Mouse (Mus musculus): ENCODE measurements around the gene Rgs14. TPM values are rescaled to one million over a fixed set of nuclear protein-coding genes. Genes with fewer than 3 reads are reported as not detected.

The Rgs14 gene
- polyA plus RNA-seq, 1 experiment from 2014 or later = 0.52 TPM

- H3K27me3 ChIP-seq (replicated peaks) = peaks cover 84% of the 10 kb centered on the region
- H3K4me1 ChIP-seq (replicated peaks) = no peaks in the 10 kb centered on the region
- H3K4me2 ChIP-seq = no peak overlapping the region
- 60% methylated on average over 13 of the region's 13 CpGs for WGBS
- no peaks in the 10 kb centered on the region for H3K36me3 ChIP-seq
- no peaks in the 10 kb centered on the region for H3K9me3 ChIP-seq (replicated peaks)
- H3K9ac ChIP-seq = no peak overlapping the region
- no peak overlapping the region for H3K4me3 ChIP-seq
- H3K27ac ChIP-seq (ENCODE audit: poor library complexity, severe bottlenecking) = no peak overlapping the region
- ATAC-seq (ENCODE audit: insufficient number of reproducible peaks, low FRiP score) = no peak
These were observed 36.4 kb downstream of the Rgs14 start for GRCm38 (mm10) chr13:55405783-55406390.

GRCm38 (mm10) chr13:55407341-55407740 lies 37.8 kb downstream of the Rgs14 start:
- ATAC-seq (ENCODE audit: insufficient number of reproducible peaks, low FRiP score) = no peak
- peaks cover 85% of the 10 kb centered on the region for H3K27me3 ChIP-seq (replicated peaks)
- 80% methylated on average over 4 of the region's 4 CpGs for WGBS

GRCm38 (mm10) chr13:55408546-55409120 lies 39.1 kb downstream of the Rgs14 start:
- Histone ChIP-seq H3K27ac (ENCODE audit: poor library complexity, severe bottlenecking) (no peak overlapping the region), H3K27me3 (replicated peaks) (peaks cover 83% of the 10 kb centered on the region), H3K4me2 (no peak overlapping the region), H3K9ac (no peak overlapping the region), H3K36me3 (no peaks in the 10 kb centered on the region), H3K4me3 (no peak overlapping the region), H3K9me3 (replicated peaks) (no peaks in the 10 kb centered on the region), H3K4me1 (replicated peaks) (no peaks in the 10 kb centered on the region)
- ATAC-seq (ENCODE audit: insufficient number of reproducible peaks, low FRiP score) = no peak
- WGBS = 78% methylated on average over 19 of the region's 19 CpGs

More at GRCm38 (mm10) chr13:55407341-55407740, 37.8 kb downstream of the Rgs14 start:
- Histone ChIP-seq H3K9me3 (replicated peaks) (no peaks in the 10 kb centered on the region), H3K27ac (ENCODE audit: poor library complexity, severe bottlenecking) (no peak overlapping the region), H3K36me3 (no peaks in the 10 kb centered on the region), H3K4me1 (replicated peaks) (no peaks in the 10 kb centered on the region), H3K4me3 (no peak overlapping the region), H3K4me2 (no peak overlapping the region), H3K9ac (no peak overlapping the region)

- Histone ChIP-seq H3K9me3 (replicated peaks) (no peaks in the 10 kb centered on the region), H3K4me2 (no peak overlapping the region), H3K36me3 (no peaks in the 10 kb centered on the region), H3K27me3 (replicated peaks) (peaks cover 77% of the 10 kb centered on the region), H3K27ac (ENCODE audit: poor library complexity, severe bottlenecking) (no peak overlapping the region), H3K9ac (no peak overlapping the region), H3K4me3 (no peak overlapping the region), H3K4me1 (replicated peaks) (peaks cover 7% of the 10 kb centered on the region)
- WGBS = 67% methylated on average over 7 of the region's 7 CpGs
- no peak for ATAC-seq (ENCODE audit: insufficient number of reproducible peaks, low FRiP score)
These were observed 42.3 kb downstream of the Rgs14 start for GRCm38 (mm10) chr13:55411826-55412225.

- peaks cover 77% of the 10 kb centered on the region for H3K27me3 ChIP-seq (replicated peaks)
- H3K36me3 ChIP-seq = no peaks in the 10 kb centered on the region
- H3K27ac ChIP-seq (ENCODE audit: poor library complexity, severe bottlenecking) = no peak overlapping the region
- WGBS = 76% methylated on average over 13 of the region's 13 CpGs
- H3K4me2 ChIP-seq = no peak overlapping the region
- H3K9ac ChIP-seq = no peak overlapping the region
- no peak overlapping the region for H3K4me3 ChIP-seq
- ATAC-seq (ENCODE audit: insufficient number of reproducible peaks, low FRiP score) = no peak
- H3K9me3 ChIP-seq (replicated peaks) = no peaks in the 10 kb centered on the region
- peaks cover 7% of the 10 kb centered on the region for H3K4me1 ChIP-seq (replicated peaks)
These were observed 43.2 kb downstream of the Rgs14 start for GRCm38 (mm10) chr13:55412643-55413307.

- Histone ChIP-seq H3K4me3 (no peak overlapping the region), H3K9me3 (replicated peaks) (no peaks in the 10 kb centered on the region), H3K9ac (no peak overlapping the region), H3K4me1 (replicated peaks) (peaks cover 7% of the 10 kb centered on the region), H3K27ac (ENCODE audit: poor library complexity, severe bottlenecking) (no peak overlapping the region), H3K4me2 (no peak overlapping the region), H3K36me3 (no peaks in the 10 kb centered on the region), H3K27me3 (replicated peaks) (peaks cover 77% of the 10 kb centered on the region)
- 72% methylated on average over 12 of the region's 12 CpGs for WGBS
- ATAC-seq (ENCODE audit: insufficient number of reproducible peaks, low FRiP score) = no peak
These were observed 43.8 kb downstream of the Rgs14 start for GRCm38 (mm10) chr13:55413333-55413732.

GRCm38 (mm10) chr13:55414743-55415380 lies 45.3 kb downstream of the Rgs14 start, which contains the start of gene Pfn3:
Gene Pfn3, minus strand, starts transcription at chr13:55415232.
- H3K4me1 ChIP-seq (replicated peaks) = peaks cover 7% of the 10 kb centered on the region
- H3K27me3 ChIP-seq (replicated peaks) = peaks cover 79% of the 10 kb centered on the region
- H3K4me2 ChIP-seq = peak within 1 kb of the TSS; percentile 63
- H3K27ac ChIP-seq (ENCODE audit: poor library complexity, severe bottlenecking) = no peak within 1 kb of the TSS
- H3K4me3 ChIP-seq = peak within 1 kb of the TSS; percentile 32
- peak within 1 kb of the TSS; percentile 34; the same call in 1 of the 2 replicates for H3K9ac ChIP-seq
- H3K36me3 ChIP-seq = no peaks in the 10 kb centered on the region
- no peaks in the 10 kb centered on the region for H3K9me3 ChIP-seq (replicated peaks)
- WGBS = 13% methylated on average over 41 of the region's 41 CpGs
- no peak for ATAC-seq (ENCODE audit: insufficient number of reproducible peaks, low FRiP score)

- H3K4me3 ChIP-seq = no peak overlapping the region
- no peak overlapping the region for H3K4me2 ChIP-seq
- H3K9ac ChIP-seq = no peak overlapping the region
- peaks cover 84% of the 10 kb centered on the region for H3K27me3 ChIP-seq (replicated peaks)
- H3K27ac ChIP-seq (ENCODE audit: poor library complexity, severe bottlenecking) = no peak overlapping the region
- no peaks in the 10 kb centered on the region for H3K9me3 ChIP-seq (replicated peaks)
- H3K36me3 ChIP-seq = no peaks in the 10 kb centered on the region
- peak; percentile 63; the same call in 1 of the 2 replicates for ATAC-seq (ENCODE audit: insufficient number of reproducible peaks, low FRiP score)
- 13% methylated on average over 12 of the region's 12 CpGs for WGBS
- H3K4me1 ChIP-seq (replicated peaks) = peaks cover 16% of the 10 kb centered on the region
These were observed 48.5 kb downstream of the Rgs14 start for GRCm38 (mm10) chr13:55418004-55418403.

- H3K27ac ChIP-seq (ENCODE audit: poor library complexity, severe bottlenecking) = no peak overlapping the region
- 73% methylated on average over 5 of the region's 5 CpGs for WGBS
- H3K36me3 ChIP-seq = no peaks in the 10 kb centered on the region
- peaks cover 77% of the 10 kb centered on the region for H3K27me3 ChIP-seq (replicated peaks)
- H3K4me1 ChIP-seq (replicated peaks) = peaks cover 16% of the 10 kb centered on the region
- no peak overlapping the region for H3K9ac ChIP-seq
- H3K9me3 ChIP-seq (replicated peaks) = no peaks in the 10 kb centered on the region
- ATAC-seq (ENCODE audit: insufficient number of reproducible peaks, low FRiP score) = no peak
- no peak overlapping the region for H3K4me2 ChIP-seq
- no peak overlapping the region for H3K4me3 ChIP-seq
These were observed 49.6 kb downstream of the Rgs14 start for GRCm38 (mm10) chr13:55419142-55419541.

GRCm38 (mm10) chr13:55420018-55420932 lies 50.7 kb downstream of the Rgs14 start:
- no peak overlapping the region for H3K9ac ChIP-seq
- no peaks in the 10 kb centered on the region for H3K36me3 ChIP-seq
- H3K9me3 ChIP-seq (replicated peaks) = no peaks in the 10 kb centered on the region
- peak overlapping the region; percentile 38 for H3K4me2 ChIP-seq
- H3K27me3 ChIP-seq (replicated peaks) = peaks cover 65% of the 10 kb centered on the region
- H3K27ac ChIP-seq (ENCODE audit: poor library complexity, severe bottlenecking) = no peak overlapping the region
- 22% methylated on average over 51 of the region's 51 CpGs for WGBS
- ATAC-seq (ENCODE audit: insufficient number of reproducible peaks, low FRiP score) = no peak
- peaks cover 9% of the 10 kb centered on the region; the same call in 1 of the 2 replicates for H3K4me1 ChIP-seq (replicated peaks)
- H3K4me3 ChIP-seq = 0 out of 2 replicates have a peak overlapping the region, but pooled peaks have one; percentile 10

All from heart, embryonic 12.5 days (tissue).